Mouse (Mus musculus) heart, embryonic 12.5 days (tissue): ENCODE data around the gene Ano1. TPM values are rescaled to one million over a fixed set of nuclear protein-coding genes. Genes with fewer than 3 reads are reported as not detected.

ENCODE experiments used
- ATAC-seq: fragments of 200-750 bp; cut with Nextera tagmentation; 2 replicates; pipeline ENCODE4 v1.8.0; 2017; ENCODE audit warnings: moderate TSS enrichment, moderate library complexity; ENCODE audit not compliant: insufficient number of reproducible peaks, low FRiP score
- H3K27ac ChIP-seq: fragments of 300-500 bp; sonication (generic); 2 replicates; pipeline ENCODE4 v1.5.1; 2016; ENCODE audit warnings: mild to moderate bottlenecking, moderate library complexity; ENCODE audit not compliant: poor library complexity, severe bottlenecking
- H3K27me3 ChIP-seq: fragments of 300-500 bp; sonication (generic); replicated peaks from 2 replicates; pipeline ENCODE4 v1.6.1; 2016; ENCODE audit warnings: mild to moderate bottlenecking, moderate library complexity
- H3K36me3 ChIP-seq: fragments of 300-500 bp; sonication (generic); 2 replicates; pipeline ENCODE4 v1.6.1; 2016; ENCODE audit warnings: mild to moderate bottlenecking, moderate library complexity
- H3K4me1 ChIP-seq: fragments of 300-500 bp; sonication (generic); replicated peaks from 2 replicates; pipeline ENCODE4 v1.6.1; 2016; ENCODE audit warnings: mild to moderate bottlenecking
- H3K4me2 ChIP-seq: fragments of 300-500 bp; sonication (generic); 2 replicates; pipeline ENCODE4 v1.6.1; 2016; ENCODE audit warnings: mild to moderate bottlenecking, moderate library complexity
- H3K4me3 ChIP-seq: fragments of 300-500 bp; sonication (generic); 2 replicates; pipeline ENCODE4 v1.5.1; 2016; ENCODE audit warnings: mild to moderate bottlenecking
- H3K9ac ChIP-seq: fragments of 300-500 bp; sonication (generic); 2 replicates; pipeline ENCODE4 v1.6.1; 2016; ENCODE audit warnings: mild to moderate bottlenecking, moderate library complexity
- H3K9me3 ChIP-seq: fragments of 300-500 bp; sonication (generic); replicated peaks from 2 replicates; pipeline ENCODE4 v1.6.1; 2016; ENCODE audit warnings: mild to moderate bottlenecking, moderate library complexity
- WGBS: fragments of 180-500 bp; shearing (Covaris S2); methylation state at CpG from one replicate; pipeline ENCODE4 v1.1.7; 2016; 5-methylcytosine and 5-hydroxymethylcytosine counted together
- polyA plus RNA-seq: library from polyadenylated mRNA; unstranded; fragments of >200 nt; fragmentation: Nextera tagmentation; extraction: Ambion mirVana; gene quantifications from 2 replicates; pipeline ENCODE4 v1.2.1, GENCODE M21; 2016

The Ano1 gene
- polyA plus RNA-seq, 1 experiment from 2014 or later = 12.7 TPM

GRCm38 (mm10) chr7:144581559-144582283, 170.1 kb downstream of the Ano1 start:
- peak overlapping the region; percentile 95 for H3K27ac ChIP-seq
- H3K36me3 ChIP-seq = peaks cover 21% of the 10 kb centered on the region
- peak; percentile 94 for ATAC-seq
- H3K9me3 ChIP-seq = no peaks in the 10 kb centered on the region
- H3K27me3 ChIP-seq = peaks cover 7% of the 10 kb centered on the region; the same call in 1 of the 2 replicates
- H3K4me2 ChIP-seq = peak overlapping the region; percentile 77
- peak overlapping the region; percentile 89 for H3K4me3 ChIP-seq
- peaks cover 25% of the 10 kb centered on the region for H3K4me1 ChIP-seq
- under 1% methylated on average over 43 of the region's 43 CpGs for WGBS
- peak overlapping the region; percentile 85 for H3K9ac ChIP-seq

DNA sequence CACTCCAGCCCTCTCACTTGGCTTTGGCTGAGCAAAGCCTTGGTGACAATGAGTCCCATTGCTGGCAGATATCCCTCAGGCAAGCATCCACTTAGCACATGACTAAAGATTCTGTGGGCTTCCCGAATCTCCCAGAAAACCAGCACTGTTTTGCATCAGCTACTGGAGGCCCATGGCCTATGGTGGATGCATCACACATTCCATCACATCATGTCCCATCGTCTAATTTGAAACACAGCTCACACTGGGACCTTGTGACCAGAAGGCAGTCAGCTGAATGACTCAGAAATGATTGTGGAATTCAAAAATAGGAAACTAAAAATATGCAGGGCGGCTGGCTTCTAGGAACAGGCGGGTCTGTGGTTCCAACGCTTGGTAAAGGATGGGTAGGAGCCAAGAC, 173.9 kb downstream of the Ano1 start:
- no peak overlapping the region for H3K4me3 ChIP-seq
- 71% methylated on average over 5 of the region's 5 CpGs for WGBS
- peaks cover 21% of the 10 kb centered on the region for H3K36me3 ChIP-seq
- no peak overlapping the region for H3K4me2 ChIP-seq
- ATAC-seq = no peak
- H3K27ac ChIP-seq = no peak overlapping the region
- peaks cover 19% of the 10 kb centered on the region for H3K4me1 ChIP-seq
- no peaks in the 10 kb centered on the region for H3K9me3 ChIP-seq
- no peaks in the 10 kb centered on the region for H3K27me3 ChIP-seq
- H3K9ac ChIP-seq = no peak overlapping the region

DNA sequence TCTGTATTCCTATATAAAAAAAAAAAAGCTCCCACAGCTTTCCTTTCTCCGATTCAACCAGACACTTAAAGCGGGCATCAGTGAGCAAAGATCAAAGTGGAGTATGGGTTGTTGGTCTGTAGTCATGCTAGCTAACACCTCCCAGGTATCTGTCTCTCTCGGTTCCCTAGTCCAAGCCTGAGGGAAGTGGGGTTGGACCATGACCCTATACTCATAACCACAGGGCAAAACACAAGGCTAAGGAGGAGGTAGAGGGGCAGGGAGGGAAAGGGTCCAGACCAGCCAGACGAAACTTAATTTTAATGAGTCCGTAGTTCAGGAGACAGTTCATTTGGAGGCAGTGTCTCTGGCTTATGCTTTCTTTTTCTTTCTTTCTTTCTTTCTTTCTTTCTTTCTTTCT, 179.5 kb downstream of the Ano1 start:
- H3K9ac ChIP-seq = no peak overlapping the region
- H3K27ac ChIP-seq = no peak overlapping the region
- no peak for ATAC-seq
- H3K4me1 ChIP-seq = peaks cover 4% of the 10 kb centered on the region; the same call in 1 of the 2 replicates
- WGBS = 74% methylated on average over 5 of the region's 5 CpGs
- H3K27me3 ChIP-seq = 0 out of 2 replicates have a peak, but pooled peaks cover 2% of the 10 kb centered on the region
- no peak overlapping the region for H3K4me3 ChIP-seq
- no peaks in the 10 kb centered on the region for H3K36me3 ChIP-seq
- no peaks in the 10 kb centered on the region for H3K9me3 ChIP-seq
- no peak overlapping the region for H3K4me2 ChIP-seq

DNA sequence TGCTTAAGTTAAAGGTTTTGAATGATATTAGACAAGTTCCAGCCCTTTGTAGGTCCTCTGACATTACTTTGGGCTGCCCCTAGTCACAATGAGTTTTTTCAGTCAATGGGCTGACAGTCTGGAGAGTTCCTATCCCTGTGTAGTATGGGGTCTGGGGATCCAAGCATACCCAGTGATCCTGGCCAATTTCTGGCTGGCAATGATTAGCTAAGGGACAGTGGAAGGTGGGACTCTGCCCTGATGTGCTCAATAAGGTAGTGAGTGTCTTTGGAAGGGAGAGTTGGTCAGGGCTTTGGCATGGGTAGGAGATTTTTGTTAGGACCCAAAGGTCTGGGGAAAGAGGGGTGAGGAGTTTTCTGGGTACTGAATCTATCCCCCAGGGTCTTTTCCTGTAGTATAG, 180.2 kb downstream of the Ano1 start:
- Histone ChIP-seq H3K9me3 (no peaks in the 10 kb centered on the region), H3K27me3 (0 out of 2 replicates have a peak, but pooled peaks cover 8% of the 10 kb centered on the region), H3K36me3 (no peaks in the 10 kb centered on the region), H3K4me1 (peaks cover 4% of the 10 kb centered on the region; the same call in 1 of the 2 replicates), H3K27ac (no peak overlapping the region), H3K4me3 (no peak overlapping the region), H3K9ac (no peak overlapping the region), H3K4me2 (no peak overlapping the region)
- ATAC-seq = no peak

- Histone ChIP-seq H3K9ac (no peak overlapping the region), H3K27me3 (peaks cover 12% of the 10 kb centered on the region; the same call in 1 of the 2 replicates), H3K4me3 (no peak overlapping the region), H3K36me3 (no peaks in the 10 kb centered on the region), H3K27ac (no peak overlapping the region), H3K4me1 (peaks cover 4% of the 10 kb centered on the region; the same call in 1 of the 2 replicates), H3K4me2 (no peak overlapping the region), H3K9me3 (no peaks in the 10 kb centered on the region)
- WGBS = 45% methylated on average over 7 of the region's 7 CpGs
- ATAC-seq = 0 out of 2 replicates have a peak, but pooled peaks have one; percentile 33
Observed at GRCm38 (mm10) chr7:144569428-144569827, 182.3 kb downstream of the Ano1 start.

DNA sequence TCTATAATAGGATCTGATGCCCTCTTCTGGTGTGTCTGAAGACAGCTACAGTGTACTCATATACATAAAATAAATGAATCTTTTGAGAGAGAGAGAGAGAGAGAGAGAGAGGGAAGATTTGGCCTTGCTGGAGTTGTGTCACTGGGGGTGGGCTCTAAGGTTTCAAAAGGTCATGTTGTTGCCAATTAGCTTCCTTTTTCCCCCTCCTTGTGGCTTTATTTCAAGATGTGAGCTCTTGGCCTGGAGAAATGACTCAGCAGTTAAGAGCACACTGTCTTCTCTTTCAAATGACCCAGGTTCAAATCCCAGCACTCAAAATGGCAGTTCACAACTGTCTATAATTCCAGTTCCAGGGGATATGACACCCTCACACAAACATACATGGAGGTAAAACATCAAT, 183.7 kb downstream of the Ano1 start:
- H3K9me3 ChIP-seq = no peaks in the 10 kb centered on the region
- peaks cover 12% of the 10 kb centered on the region; the same call in 1 of the 2 replicates for H3K27me3 ChIP-seq
- H3K4me3 ChIP-seq = no peak overlapping the region
- ATAC-seq = no peak
- H3K4me2 ChIP-seq = no peak overlapping the region
- H3K4me1 ChIP-seq = peaks cover 7% of the 10 kb centered on the region; the same call in 1 of the 2 replicates
- no peak overlapping the region for H3K9ac ChIP-seq
- no peak overlapping the region for H3K27ac ChIP-seq
- no peaks in the 10 kb centered on the region for H3K36me3 ChIP-seq

GRCm38 (mm10) chr7:144566921-144567682, 184.7 kb downstream of the Ano1 start:
- H3K9me3 ChIP-seq = no peaks in the 10 kb centered on the region
- no peak for ATAC-seq
- 72% methylated on average over 3 of the region's 3 CpGs for WGBS
- H3K4me3 ChIP-seq = no peak overlapping the region
- H3K36me3 ChIP-seq = no peaks in the 10 kb centered on the region
- H3K9ac ChIP-seq = no peak overlapping the region
- H3K4me2 ChIP-seq = no peak overlapping the region
- no peak overlapping the region for H3K27ac ChIP-seq
- H3K27me3 ChIP-seq = peaks cover 12% of the 10 kb centered on the region; the same call in 1 of the 2 replicates
- peaks cover 7% of the 10 kb centered on the region; the same call in 1 of the 2 replicates for H3K4me1 ChIP-seq

- H3K4me3 ChIP-seq = no peak overlapping the region
- no peak; the same call in 1 of the 2 replicates for ATAC-seq
- H3K4me1 ChIP-seq = 0 out of 2 replicates have a peak, but pooled peaks cover 3% of the 10 kb centered on the region
- no peak overlapping the region for H3K9ac ChIP-seq
- H3K4me2 ChIP-seq = no peak overlapping the region
- no peaks in the 10 kb centered on the region for H3K9me3 ChIP-seq
- 58% methylated on average over 9 of the region's 9 CpGs for WGBS
- no peak overlapping the region for H3K27ac ChIP-seq
- H3K36me3 ChIP-seq = no peaks in the 10 kb centered on the region
- peaks cover 12% of the 10 kb centered on the region; the same call in 1 of the 2 replicates for H3K27me3 ChIP-seq
Observed at GRCm38 (mm10) chr7:144563456-144564155, 188.2 kb downstream of the Ano1 start.

DNA sequence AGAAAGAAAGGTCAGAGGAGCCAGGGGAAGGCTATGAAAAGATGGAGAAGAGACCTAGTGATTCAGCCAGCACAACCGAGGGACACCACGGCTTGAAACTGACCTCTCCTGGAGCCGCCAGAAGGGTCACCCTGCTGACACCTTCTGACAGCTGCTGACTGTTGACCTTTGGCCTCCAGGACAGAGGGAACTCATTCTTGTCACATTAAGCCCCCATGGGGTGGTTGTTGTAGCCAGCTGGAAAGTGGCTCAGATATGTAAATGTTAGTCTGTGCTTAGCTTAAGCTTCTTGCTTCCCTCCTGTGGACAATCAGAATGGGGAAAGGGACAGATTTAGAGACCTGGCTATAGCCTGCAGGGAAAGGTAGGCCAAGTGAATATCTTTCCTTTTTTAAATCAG, 189.8 kb downstream of the Ano1 start:
- no peak for ATAC-seq
- H3K36me3 ChIP-seq = no peaks in the 10 kb centered on the region

DNA sequence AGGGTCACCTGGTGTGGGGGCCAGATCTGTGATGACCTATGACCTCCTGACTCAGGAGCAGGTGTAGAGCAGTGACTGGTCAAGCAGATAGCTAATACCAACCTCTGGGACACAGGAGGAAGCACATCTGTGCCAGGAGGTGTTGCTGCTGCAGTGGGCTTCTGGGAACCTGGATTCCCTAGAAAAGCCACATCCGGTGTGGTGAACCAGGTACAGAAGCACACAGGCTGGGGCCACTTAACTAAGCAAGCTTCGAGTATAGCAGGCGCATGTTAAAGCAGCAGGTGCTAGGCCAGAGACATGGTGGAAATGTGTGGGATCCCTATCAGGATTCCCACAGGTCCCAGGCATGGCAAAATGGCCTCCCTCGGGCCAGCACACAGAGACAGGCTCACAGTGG, 191.2 kb downstream of the Ano1 start:
- peaks cover 3% of the 10 kb centered on the region; the same call in 1 of the 2 replicates for H3K4me1 ChIP-seq
- H3K27me3 ChIP-seq = peaks cover 2% of the 10 kb centered on the region; the same call in 1 of the 2 replicates
- H3K27ac ChIP-seq = no peak overlapping the region
- H3K36me3 ChIP-seq = no peaks in the 10 kb centered on the region
- H3K4me3 ChIP-seq = no peak overlapping the region
- no peaks in the 10 kb centered on the region for H3K9me3 ChIP-seq
- no peak for ATAC-seq
- 80% methylated on average over 4 of the region's 4 CpGs for WGBS
- H3K9ac ChIP-seq = no peak overlapping the region
- H3K4me2 ChIP-seq = no peak overlapping the region

More for the DNA sequence above, 189.8 kb downstream of the Ano1 start:
- peaks cover 8% of the 10 kb centered on the region; the same call in 1 of the 2 replicates for H3K27me3 ChIP-seq
- no peaks in the 10 kb centered on the region for H3K9me3 ChIP-seq
- no peak overlapping the region for H3K27ac ChIP-seq
- H3K4me3 ChIP-seq = no peak overlapping the region
- H3K4me1 ChIP-seq = 0 out of 2 replicates have a peak, but pooled peaks cover 3% of the 10 kb centered on the region
- no peak overlapping the region for H3K4me2 ChIP-seq
- 18% methylated on average over 3 of the region's 3 CpGs for WGBS
- H3K9ac ChIP-seq = no peak overlapping the region
